Mouse (Mus musculus): ENCODE results near the gene Gsto2. TPM values are rescaled to one million over a fixed set of nuclear protein-coding genes. Genes with fewer than 3 reads are reported as not detected.

The Gsto2 gene
- polyA plus RNA-seq, 1 experiment from 2014 or later, result 2.0 TPM

DNA sequence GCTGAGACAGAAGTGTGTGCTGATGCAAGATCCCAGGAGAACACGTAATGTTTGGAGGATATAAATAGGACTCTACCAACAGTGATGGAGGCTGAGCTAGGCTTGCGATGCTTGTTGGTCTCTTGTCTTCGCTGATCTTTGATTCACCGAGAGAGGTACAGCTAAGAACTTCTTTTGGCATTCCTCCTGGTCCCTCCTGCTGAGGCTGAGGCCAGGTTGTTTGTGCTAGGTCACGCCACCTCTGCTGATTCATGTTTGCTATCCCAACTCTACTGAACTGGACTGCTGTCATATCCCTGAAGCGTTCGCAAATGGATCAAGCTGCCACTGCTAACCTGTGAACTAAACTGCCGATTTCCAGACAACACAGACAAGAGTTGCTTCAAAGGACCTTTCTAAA, 68.8 kb downstream of the Gsto2 start:
- 95% methylated on average over 8 of the region's 8 CpGs for WGBS
- no peak for ATAC-seq (replicated peaks; ENCODE audit: low FRiP score)
- peaks cover 19% of the 10 kb centered on the region for H3K4me1 ChIP-seq
- no peak overlapping the region for H3K4me2 ChIP-seq
- H3K9ac ChIP-seq, result no peak overlapping the region
- H3K9me3 ChIP-seq (replicated peaks), result no peaks in the 10 kb centered on the region
- no peak overlapping the region for H3K4me3 ChIP-seq (replicated peaks)
- H3K36me3 ChIP-seq, result no peaks in the 10 kb centered on the region
- peaks cover 13% of the 10 kb centered on the region for H3K27me3 ChIP-seq
- no peak overlapping the region for H3K27ac ChIP-seq

DNA sequence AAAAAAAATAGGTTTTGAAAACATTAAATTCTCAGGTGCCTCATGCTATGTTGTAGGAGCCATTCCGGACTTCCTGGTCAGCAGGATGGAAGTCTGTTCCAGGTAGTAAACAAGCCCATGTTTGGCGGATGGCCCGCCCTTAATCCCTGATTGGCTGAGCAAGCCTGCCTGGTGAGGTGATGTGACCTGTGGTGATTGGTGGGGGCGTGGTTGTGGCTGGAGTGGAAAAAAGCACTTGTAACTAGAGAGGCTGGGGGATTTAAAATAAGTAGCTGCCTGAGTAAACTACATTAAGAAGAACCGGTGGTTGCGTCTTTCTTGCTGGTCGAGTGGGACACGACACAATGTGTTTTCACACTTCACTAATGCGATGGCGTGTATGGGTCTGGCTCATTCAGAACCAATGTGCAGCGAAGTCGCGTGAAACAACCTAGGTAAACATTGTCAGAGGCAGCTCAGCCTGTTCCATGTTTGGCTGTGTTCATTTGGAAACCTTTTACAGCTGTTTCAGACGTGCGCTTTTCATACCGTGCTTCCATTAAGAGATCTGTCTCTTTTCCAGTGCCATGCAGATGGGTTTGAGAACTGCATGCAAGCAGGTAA, 69.4 kb downstream of the Gsto2 start:
- peaks cover 13% of the 10 kb centered on the region for H3K27me3 ChIP-seq
- H3K9me3 ChIP-seq (replicated peaks), result no peaks in the 10 kb centered on the region
- no peaks in the 10 kb centered on the region for H3K36me3 ChIP-seq
- 73% methylated on average over 16 of the region's 16 CpGs for WGBS
- no peak overlapping the region for H3K27ac ChIP-seq
- H3K4me3 ChIP-seq (replicated peaks), result no peak overlapping the region
- ATAC-seq (replicated peaks; ENCODE audit: low FRiP score), result no peak
- H3K9ac ChIP-seq, result no peak overlapping the region
- no peak overlapping the region for H3K4me2 ChIP-seq
- H3K4me1 ChIP-seq, result peaks cover 13% of the 10 kb centered on the region

DNA sequence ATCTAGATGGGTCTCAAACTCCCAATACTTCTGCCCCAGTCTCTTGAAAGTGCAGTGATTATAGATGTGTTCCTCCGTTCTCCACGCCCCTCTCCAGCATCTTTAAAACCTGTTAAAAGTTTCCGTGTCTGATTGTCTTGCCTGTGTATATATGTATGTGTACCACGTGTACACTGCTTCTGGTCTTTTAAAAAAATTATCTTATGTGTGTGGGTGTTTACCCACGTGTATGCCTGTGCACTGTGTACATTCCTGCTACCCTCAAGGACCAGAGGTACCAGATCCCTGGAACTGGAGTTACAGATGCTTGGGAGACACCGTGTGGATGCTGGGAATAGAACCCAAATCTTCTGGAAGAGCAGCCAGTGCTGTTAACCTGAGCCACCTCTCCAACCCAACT, 70.2 kb downstream of the Gsto2 start:
- WGBS, result 87% methylated on average over 6 of the region's 6 CpGs
- Histone ChIP-seq H3K27ac (no peak overlapping the region), H3K9ac (no peak overlapping the region), H3K4me2 (no peak overlapping the region), H3K36me3 (no peaks in the 10 kb centered on the region), H3K4me1 (peaks cover 12% of the 10 kb centered on the region), H3K4me3 (replicated peaks) (no peak overlapping the region), H3K9me3 (replicated peaks) (no peaks in the 10 kb centered on the region), H3K27me3 (peaks cover 19% of the 10 kb centered on the region)
- ATAC-seq (replicated peaks; ENCODE audit: low FRiP score), result no peak

Small RNA genes within 50 kb of the gene (microRNA-seq; reads per million reads assigned to microRNA genes)
- gene Gm22240, result not detected

Other genes starting within 250 kb of the Gsto2 start
- gene Col17a1, start 173.4 kb upstream of the Gsto2 start, polyA plus RNA-seq (2015; fragmentation: Nextera tagmentation; extraction: Ambion mirVana), result 0.49 and 0.84 TPM in 2 replicates
- gene Sfr1, start 133.9 kb upstream of the Gsto2 start, polyA plus RNA-seq (2015; fragmentation: Nextera tagmentation; extraction: Ambion mirVana), result 237 and 238 TPM in 2 replicates
- 115 and 119 TPM in 2 replicates for gene Gsto1, start 10.6 kb upstream of the Gsto2 start, polyA plus RNA-seq (2015; fragmentation: Nextera tagmentation; extraction: Ambion mirVana)
- gene Cfap43, start 53.8 kb downstream of the Gsto2 start, polyA plus RNA-seq (2015; fragmentation: Nextera tagmentation; extraction: Ambion mirVana), result 0.06 TPM in 2 replicates
- gene Itprip, start 53.8 kb downstream of the Gsto2 start, polyA plus RNA-seq (2015; fragmentation: Nextera tagmentation; extraction: Ambion mirVana), result 15.6 and 19.4 TPM in 2 replicates
- 0.09 TPM in 1 of 2 replicates, not detected in the other for gene Cfap58, start 72.1 kb downstream of the Gsto2 start, polyA plus RNA-seq (2015; fragmentation: Nextera tagmentation; extraction: Ambion mirVana)

All from kidney, embryonic 15.5 days (tissue).